Mouse (Mus musculus) NIH3T3 (cell line): ENCODE measurements around the gene Fam129b.

Experiments
- DNase-seq: peaks from one replicate; pipeline ENCODE4 v3.0.0-alpha.2; 2012; ENCODE audit warnings: low read depth

The Fam129b gene

GRCm38 (mm10) chr2:32923551-32924250, 47.8 kb downstream of the Fam129b start:
- no peak for DNase-seq

DNA sequence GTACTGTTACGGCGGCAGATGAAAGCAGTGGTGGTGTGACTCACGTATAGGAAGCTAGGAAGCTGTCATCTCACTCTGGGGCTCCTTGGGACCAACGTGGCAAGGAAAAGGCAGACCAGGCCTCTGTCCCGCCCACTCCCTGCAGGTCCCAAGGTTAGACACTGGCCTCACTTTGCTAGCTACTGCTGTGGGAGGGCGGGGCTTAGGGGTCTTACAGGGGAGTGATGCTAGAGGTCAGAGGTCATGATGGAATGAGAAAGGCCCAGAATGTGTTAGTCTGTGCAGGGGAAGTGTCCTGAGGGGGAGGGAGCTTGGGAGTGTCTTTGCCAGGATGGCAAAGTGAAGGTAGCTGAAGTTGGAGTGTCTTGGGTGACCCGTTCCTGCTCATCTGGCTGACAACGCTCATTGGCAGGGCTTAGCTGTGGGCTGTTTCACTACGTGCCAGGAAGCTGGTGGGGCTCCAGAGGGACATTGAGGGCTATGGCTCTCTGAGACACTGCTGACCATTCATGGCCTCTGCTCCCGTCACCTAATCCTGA, 48.5 kb downstream of the Fam129b start:
- no peak for DNase-seq

- no peak for DNase-seq
Observed at GRCm38 (mm10) chr2:32926330-32927075, 50.6 kb downstream of the Fam129b start.

DNA sequence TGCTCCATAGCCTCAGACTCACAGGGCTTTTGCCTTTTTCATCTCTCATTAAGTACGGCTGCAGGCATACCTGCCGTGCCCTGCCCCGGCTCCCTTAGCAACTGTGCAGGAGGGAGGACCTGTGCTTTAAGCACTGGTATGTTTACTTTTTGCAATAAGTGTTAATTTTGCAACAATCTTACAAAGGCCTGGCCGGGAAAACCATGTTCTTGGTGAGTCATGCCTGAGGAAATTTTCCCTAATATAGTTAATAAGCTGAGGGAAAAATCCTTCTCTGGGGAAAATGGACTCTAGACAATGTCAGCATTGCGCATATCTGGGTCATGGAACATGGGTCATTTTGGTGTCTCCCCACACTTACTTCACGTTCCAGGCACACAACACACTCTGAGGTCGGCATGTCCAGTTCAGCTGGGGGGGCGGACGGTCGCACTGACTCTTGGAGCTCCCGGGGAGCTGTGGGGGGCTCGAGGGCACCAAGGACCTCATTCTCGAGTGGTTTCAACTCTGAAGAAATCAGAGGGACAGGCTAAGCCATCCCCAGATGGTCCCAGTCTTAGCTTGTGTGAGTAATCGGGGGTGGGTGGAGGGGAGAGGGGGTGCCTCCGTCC, 51.8 kb downstream of the Fam129b start:
- DNase-seq: peak; percentile 83

DNA sequence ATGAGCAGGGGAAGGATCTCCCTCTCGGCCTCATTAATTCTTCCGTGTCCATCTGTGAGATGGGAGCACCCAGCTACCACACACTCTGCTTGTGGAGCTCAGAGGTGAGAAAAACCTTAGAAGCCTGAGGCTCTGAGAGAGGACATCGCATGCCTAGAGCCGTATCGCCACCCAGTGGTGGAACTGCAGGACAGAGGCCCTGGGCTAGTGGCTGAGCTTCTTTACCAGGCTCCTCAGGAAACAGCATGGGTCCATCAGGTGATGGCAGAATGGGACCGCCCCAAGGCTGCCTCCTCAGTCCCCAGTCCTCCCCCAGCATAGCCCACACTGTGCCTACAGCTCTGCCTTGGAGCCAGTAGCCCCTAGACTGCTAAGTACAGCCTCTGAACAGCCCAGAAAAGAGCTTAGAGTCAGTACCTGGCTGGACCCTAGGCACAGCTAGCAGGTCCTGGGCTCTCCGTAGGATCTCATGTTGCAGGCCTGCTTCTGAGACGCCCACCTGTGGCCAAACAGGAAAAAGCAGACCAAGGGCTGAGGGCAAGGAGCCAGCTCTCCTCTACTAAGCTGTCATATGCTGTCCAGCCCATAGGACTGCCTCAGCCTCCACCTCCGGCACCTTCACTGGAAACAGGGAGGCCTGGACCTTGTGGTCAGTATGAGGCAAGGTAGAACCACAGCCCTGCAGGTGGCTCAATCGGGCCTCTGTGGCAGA, 52.5 kb downstream of the Fam129b start:
- DNase-seq: peak; percentile 93

GRCm38 (mm10) chr2:32928947-32929829, 53.3 kb downstream of the Fam129b start:
- no peak for DNase-seq

DNA sequence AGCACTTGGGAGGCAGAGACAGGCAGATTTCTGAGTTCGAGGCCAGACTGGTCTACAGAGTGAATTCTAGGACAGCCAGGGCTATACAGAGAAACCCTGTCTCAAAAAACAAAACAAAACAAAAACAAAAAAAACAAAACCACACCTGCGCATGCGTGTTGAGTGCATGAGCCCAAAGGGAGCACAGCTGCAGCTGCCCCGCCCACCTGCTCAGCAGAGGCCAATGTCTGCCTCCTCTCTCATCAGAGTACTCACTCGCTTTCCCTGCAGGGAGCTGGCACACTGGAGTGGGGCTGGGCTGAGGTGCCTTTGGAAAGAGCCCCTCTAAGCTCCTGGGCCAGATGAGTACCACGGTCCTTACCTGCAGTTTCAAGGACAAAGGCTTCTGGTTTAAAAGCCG, 55.8 kb downstream of the Fam129b start:
- DNase-seq: no peak

DNA sequence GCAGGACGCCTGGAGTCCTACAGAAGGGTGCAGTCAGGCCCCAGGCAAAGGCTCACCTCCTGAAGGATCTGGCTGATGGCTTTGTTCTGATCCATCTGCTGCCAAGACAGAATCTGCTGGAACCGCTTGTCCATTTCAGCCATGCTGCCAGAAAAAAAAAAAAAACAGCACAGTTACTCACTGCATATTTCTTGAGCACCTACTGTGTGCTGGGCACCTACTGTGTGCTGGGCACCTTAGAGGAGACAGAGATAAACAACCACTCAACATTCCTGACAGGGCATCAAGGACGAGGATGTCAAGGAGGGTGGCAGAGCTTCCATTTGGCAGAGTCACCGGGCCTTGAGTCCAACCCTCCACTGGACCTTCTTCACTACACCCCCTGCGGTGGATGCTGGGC, 62.8 kb downstream of the Fam129b start:
- DNase-seq: no peak

- DNase-seq: peak; percentile 72
Observed at GRCm38 (mm10) chr2:32939418-32939817, 63.5 kb downstream of the Fam129b start.

DNA sequence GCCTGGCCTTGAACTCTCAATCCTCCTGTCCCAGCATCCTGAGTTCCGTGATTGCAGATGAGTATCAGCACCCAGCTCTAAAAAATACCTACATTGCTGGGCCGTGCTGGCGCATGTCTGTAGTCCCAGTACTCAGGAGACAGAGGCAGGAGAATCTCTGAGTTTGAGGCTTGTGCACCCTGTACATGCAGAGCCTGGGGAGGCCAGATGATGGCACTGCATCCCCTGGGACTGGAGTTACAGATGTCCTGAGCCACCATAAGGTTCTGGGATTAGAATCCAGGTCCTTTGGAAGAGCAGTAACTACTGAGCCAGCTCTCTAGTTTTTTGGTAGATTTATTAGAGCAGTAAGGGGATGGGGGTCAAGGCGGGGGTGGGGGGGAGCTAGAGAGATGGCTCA, 64.6 kb downstream of the Fam129b start:
- DNase-seq: no peak

- no peak for DNase-seq
Observed at GRCm38 (mm10) chr2:32947454-32947853, 71.5 kb downstream of the Fam129b start.

DNA sequence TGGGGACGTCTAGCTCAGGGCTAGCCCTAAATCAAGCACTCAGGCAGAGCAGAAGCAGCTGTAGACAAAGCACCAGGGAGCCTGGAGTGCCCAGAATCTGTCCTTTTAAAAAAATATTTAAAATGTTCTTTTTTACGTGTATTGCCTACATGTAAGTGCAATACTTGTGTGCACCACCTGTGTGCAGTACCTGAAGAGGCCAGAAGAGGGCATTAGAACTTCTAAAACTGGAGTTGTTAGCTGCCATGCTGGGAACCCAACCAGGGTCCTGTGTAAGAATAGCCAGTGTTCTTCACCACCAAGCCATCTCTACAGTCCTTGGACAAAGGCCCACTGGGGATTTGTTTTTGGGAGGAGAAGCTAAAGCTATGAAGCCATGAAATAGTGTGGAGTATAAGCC, 78.7 kb downstream of the Fam129b start:
- peak; percentile 26 for DNase-seq

DNA sequence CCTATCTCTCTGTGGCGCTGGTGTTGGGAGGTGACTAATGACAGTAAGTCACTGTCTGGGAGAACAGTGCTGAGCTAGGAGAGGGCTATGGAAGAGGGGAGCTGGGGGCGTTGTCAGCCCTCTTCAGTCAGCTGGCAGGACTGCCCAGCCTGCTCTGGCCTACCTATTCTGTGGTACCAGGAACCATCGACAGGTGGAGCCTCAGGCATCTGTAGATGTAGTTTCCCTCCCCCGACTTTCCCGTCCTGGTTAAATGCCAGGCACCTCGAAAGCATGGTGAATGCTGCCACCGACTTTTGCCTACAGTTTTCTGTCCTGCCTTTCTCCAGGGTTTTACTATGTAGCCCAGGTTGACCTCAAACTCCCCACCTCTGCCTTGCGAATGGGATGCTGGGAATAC, 81.4 kb downstream of the Fam129b start:
- peak; percentile 52 for DNase-seq

- no peak for DNase-seq
Observed at GRCm38 (mm10) chr2:32960273-32960672, 84.4 kb downstream of the Fam129b start.

- DNase-seq: peak; percentile 97
Observed at GRCm38 (mm10) chr2:32961192-32961995, 85.5 kb downstream of the Fam129b start, which contains the start of the genes Rpl12 and Lrsam1. Rpl12 (plus strand) TSS chr2:32961559. Lrsam1 (minus strand) TSS chr2:32961614.

DNA sequence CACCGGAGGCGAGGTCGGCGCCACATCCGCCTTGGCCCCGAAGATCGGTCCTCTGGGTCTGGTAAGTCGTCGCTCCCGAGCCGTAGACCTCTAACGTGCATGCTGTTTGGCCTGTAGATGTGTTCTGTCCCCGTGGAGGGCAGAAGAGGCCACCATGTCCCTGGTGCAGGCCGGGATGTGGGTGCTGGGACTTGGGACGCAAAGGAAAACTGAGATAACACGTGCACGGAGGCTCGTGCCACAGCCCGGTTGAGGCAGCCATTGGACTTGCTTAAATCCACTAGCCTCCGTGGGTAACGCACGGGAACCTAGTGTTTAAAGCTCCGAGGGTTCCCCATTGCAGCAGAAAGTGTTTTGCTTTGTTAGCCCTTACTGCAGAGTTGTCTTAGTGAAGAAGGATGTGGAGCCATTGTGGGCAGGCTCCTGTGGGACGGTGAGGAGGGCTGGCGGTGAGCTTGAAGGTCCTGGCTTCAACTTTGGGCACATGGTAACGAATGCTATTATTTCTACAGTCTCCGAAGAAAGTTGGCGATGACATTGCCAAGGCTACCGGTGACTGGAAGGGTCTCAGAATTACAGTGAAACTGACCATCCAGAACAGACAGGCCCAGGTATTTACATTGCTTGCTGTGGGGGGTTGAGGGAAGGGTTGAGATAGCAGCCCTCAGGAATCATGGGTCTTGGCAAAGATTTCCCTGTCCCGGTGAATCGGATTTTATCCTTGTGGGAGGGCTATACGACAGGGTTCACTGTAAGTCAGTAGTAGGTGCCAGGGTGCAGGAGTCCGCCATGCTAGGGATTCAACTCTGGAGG, 86.4 kb downstream of the Fam129b start:
- peak; percentile 51 for DNase-seq

DNA sequence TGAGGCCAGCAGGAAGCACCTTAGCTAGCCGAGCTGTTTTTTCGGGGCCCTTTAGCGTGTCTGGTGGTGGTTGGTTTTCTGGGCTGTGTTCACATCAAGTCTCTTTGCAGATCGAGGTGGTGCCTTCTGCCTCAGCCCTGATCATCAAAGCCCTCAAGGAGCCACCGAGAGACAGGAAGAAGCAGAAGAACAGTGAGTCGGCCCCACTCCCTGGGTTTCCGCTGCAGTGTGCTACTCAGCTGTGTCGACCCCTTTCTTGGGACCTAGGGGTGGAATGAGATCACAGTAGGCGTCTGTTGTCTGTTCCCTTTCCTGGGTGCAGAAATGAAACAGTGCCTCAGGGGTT, 86.9 kb downstream of the Fam129b start:
- DNase-seq: peak; percentile 17

DNA sequence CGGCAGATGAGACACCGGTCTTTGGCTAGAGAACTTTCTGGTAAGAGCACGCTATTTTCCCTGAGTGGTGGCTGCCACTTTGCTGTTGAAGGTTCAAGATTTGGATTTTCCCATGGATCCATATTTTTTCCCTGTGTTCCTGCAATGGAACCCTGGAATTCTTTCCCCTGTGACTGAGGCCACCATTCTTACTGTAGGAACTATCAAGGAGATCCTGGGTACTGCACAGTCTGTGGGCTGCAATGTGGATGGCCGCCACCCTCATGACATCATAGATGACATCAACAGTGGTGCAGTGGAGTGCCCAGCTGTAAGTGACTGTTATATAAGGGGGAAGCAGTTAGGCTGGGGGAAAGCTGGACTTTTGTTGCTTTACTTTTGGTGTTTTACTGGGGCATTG, 87.6 kb downstream of the Fam129b start:
- peak; percentile 12 for DNase-seq

DNA sequence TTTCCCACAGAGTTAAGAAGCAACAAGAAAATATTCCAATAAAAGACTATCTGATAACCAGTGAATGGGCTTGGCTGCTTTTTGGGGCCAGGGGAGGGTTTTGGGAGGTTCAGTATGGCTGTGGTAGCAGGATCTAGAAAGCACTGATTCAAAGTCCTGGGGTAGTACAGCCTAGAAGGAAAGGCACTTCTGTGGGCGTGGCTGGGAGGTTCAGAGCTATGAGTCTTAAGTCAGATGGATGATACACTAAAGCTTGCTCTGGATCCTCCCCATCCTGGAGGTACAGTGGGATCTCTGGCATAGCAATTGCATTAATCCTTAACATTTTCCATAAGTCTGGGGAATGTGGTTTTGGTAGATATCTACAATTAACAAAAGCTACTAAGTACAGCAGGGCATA, 88.1 kb downstream of the Fam129b start:
- peak; percentile 59 for DNase-seq
